Mouse (Mus musculus): ENCODE measurements around the gene Rbbp8nl. TPM values are rescaled to one million over a fixed set of nuclear protein-coding genes. Genes with fewer than 3 reads are reported as not detected.

Rbbp8nl gene
- not detected for total RNA-seq (2021)

DNA sequence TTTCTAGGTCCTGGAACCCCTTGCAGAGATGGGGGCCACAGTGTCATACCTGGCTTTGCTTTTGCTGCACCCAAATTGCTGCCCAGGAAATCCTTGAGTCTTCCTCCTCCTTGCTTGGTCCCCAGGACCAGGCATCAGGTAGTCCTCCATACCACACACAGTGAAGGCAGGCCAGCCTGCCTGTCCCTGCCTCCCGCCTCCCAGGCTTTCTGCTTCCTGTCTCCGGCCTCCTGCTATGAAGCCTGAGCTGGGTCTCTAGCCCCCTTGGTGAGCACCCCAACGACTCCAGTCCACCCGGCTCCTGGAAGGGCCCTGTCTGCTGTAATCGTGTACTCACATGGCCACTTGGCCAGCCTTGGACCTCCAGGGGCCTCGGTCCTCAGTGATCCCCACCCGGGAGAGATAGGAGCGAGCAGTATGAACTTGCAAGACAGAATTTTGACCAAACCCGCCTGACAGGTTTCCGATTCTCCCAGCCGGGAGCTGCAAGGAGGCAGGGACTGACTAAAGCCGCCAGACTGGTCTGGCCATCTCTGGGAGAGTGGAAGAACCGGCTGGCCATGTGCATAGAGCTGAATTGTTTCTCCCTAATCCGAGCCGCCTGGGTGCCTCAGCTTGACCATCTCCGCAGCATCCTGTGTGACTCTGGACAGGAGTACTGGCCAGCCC, at the start of gene Rbbp8nl:
Rbbp8nl (minus strand) TSS at position 440 of the 669 bp plus-strand sequence.
- no peak for DNase-seq (ENCODE audit: low spot score in 2 of 2)
- intact Hi-C loops (cut with DNase I): loop anchor here (5.0 kb wide), 1 partner anchor 128 kb away; no protein-coding TSS in a partner anchor

DNA sequence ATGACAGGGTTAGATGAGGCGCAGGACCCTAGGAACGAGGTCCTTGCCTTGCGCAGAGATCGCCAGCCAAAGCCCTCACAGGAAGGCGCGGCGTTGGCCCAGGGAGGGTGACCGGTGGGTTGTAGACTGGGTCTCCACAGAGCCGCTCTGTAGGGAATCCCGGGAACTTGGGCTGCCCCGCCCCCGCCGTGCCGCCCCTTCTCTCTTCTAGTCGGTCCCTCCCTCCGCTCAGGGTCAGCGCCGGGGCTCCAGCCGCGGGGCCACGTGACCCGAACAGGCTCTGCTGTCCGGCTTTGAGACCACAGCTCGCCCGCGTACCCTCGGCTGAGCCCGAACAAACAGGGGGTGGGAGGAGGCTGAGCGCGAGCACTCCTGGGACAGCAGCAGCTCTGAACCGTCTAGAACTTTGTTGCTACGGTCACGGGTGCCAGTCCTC, 44.9 kb upstream of the Rbbp8nl start, which contains the start of gene Gata5:
Gata5 (minus strand) TSS at position 149 of the 436 bp plus-strand sequence.
- DNase-seq (ENCODE audit: low spot score in 2 of 2): no peak
- intact Hi-C loops (cut with DNase I): no loop called here

DNA sequence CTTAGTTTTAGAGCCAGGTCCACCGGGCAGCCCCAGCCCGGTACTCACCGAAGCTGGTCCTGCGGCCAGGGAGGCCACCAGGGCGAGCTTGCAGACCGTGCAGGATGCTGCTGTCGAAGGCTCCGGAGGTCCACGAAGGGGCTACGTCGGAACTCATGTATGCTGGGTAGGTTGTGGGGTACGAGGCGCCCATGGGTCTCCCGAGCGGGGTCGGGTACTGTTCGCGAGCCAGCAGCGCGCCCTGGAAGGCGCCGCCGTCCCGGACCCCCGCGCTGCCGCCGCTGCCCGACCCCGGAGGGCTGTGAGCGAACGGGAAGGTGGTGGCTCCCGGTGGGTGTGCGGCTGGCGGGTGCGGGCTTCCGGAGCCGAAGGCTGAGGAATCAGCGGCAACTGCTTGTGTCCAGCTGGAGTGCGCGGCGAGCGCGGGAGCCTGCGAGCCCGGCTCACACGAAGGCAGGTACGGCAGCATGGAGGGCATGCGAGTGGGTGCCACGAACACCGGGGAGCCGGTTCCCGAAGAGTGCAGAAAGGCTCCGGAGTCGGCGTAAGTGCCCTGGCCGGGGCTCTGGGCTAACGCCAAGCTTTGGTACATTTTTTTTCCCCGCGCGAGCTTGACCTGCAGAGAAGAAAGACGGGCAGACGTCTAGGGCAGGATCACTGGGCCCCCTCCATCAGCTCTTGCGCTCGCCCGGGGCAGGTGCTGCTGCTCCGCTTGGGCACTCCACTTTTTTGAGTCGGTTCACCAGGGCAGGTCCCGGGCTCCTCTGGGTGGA, 44.3 kb upstream of the Rbbp8nl start:
- intact Hi-C loops (cut with DNase I): no loop called here
- DNase-seq (ENCODE audit: low spot score in 2 of 2): no peak

DNA sequence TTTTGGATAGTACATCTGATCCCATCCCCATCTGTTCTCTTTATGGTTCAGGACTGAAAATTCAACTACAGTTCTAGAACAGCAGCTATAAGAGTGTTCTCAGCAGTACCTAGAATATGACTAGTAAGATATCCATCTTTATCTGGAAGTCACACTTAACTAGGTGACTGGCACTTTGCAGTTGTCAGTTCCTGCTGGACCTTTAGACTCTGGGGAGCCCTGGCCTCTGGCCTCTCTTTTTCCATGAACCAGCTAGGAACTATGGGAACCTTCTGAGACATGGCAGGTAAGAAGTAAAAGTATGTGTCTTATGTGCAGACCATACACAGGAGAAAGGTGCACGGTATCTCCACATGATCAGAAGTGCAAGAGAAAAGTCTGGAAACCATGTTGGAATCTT, 39.8 kb upstream of the Rbbp8nl start:
- no peak for DNase-seq (ENCODE audit: low spot score in 2 of 2)
- intact Hi-C loops (cut with DNase I): no loop called here

DNA sequence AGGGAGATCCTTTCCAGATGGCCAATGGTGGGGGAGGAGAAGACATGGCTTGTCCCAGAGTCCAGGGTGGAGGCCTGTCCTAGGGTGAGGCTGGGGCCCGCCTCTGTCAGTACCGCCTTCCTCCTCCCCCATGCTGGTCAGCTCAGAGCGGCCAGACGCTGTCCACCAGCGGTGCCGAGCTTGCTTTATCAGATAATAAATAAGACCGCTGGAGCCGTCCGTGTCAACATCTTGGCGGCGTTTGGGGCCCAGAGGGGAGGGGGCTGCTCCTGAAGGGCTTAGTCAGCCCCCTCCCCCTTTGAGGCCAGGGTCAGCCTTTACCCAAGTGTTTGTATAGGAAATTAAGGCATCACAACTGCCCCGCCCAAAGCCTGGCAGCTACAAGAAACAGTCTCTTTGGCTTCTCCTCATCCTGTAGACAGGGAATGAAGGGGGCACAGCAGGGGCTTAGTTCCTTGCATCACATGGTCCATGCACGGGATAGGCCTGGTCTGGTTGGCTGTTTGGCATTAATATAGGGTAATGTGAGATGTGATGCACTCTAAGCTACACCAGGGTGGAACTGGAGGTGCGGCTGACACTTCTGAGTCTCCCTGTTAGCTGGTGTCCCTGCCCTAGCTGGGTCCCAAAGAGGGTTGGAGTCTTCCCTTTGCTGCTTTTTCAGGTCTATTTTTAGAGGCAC, 33.1 kb upstream of the Rbbp8nl start:
- intact Hi-C loops (cut with DNase I): no loop called here
- DNase-seq (ENCODE audit: low spot score in 2 of 2): no peak

DNA sequence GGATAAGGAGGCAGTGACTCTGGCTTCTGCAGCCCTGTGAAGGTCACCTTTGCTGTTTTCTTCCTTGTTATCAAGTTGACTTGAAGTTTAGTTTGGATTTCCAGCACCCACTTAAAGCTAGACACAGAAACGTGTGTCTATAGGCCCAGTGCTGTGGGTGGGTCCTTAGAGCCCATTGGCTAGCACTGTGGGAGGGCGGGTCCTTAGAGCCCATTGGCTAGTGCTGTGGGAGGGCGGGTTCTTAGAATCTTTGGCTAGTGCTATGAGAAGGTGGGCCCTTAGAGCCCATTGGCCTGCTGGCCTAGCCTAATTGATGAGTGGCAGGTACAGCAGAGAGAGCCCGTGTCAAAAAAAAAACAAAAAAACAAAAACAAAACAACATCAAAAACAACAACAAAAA, 30.5 kb upstream of the Rbbp8nl start:
- intact Hi-C loops (cut with DNase I): no loop called here
- no peak for DNase-seq (ENCODE audit: low spot score in 2 of 2)

DNA sequence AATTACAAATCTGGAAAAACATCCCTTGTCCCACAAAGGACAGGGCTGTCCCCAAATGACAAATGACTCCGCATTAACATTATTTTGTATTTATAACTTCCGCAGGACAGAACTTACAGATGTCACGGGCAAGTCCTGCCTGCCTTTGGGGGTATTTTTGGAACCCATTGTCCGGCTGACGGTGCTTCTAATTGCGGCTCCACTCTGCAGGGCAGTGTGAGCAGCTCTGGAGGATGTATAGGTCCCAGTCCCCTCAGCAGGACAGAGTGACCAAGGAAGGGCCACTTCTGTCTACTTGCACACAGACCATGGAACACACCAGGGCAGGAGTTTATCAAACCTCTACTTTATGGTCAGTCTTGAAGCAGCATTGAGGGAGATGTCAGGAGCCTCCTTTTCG, 27.9 kb upstream of the Rbbp8nl start:
- no peak for DNase-seq (ENCODE audit: low spot score in 2 of 2)
- intact Hi-C loops (cut with DNase I): no loop called here

DNA sequence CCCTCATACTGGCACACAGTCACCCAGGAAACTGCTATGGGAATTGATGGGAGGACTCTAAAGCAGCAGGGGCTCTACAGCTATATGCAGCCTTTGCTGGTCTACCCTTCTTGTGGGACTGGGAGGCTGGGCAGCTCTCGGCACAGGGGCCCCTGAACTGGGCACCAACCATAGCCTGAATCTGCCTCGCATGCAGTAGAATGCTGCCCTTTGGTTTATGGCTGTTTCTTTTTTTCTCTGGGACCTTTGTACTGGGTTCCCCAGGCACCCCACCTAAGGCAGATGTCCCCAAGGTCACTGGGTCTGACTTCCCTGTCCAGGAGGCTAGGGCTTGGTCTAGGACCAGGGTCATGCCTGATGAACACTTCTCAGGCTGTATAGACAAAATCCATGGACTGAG, 24.6 kb upstream of the Rbbp8nl start:
- intact Hi-C loops (cut with DNase I): no loop called here
- no peak for DNase-seq (ENCODE audit: low spot score in 2 of 2)

DNA sequence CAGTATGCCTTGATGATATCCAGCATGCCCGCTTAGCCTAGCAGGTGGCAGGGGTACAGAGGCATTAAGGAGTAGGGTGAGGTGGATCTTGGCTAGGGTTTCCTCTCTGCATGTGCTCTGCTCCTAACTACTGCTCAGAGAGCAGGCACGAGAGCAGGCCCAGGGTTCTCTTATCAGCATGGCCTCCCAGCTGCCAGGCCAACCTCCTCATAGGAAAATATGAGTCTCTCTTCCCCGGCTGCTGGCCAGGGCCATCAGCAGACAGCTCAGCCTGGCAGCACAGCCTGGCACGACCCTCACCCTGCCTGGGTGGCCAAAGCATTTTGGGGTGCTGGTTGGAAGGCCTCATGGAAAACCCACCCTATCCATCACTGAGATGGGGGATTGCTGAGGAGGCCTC, 21.5 kb upstream of the Rbbp8nl start:
- intact Hi-C loops (cut with DNase I): no loop called here
- DNase-seq (ENCODE audit: low spot score in 2 of 2): no peak

DNA sequence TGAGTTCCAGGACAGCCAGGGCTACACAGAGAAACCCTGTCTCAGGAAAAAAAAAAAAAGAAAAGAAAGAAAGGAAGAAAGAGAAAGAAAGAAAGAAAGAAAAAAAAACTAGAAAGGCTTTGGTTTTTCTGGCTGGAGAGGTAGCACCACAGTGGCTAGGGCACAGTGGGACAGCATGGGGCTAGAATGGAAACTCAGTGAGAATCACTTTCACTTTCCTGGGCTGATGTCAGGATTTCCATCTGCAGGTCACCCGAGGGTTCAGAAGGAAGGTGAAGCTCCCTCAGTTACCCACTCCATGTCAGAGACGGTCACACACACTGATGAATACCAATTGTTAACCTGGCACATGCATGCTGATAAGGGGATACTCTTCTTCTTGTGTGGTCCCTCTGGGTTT, 18.0 kb upstream of the Rbbp8nl start:
- no peak for DNase-seq (ENCODE audit: low spot score in 2 of 2)
- intact Hi-C loops (cut with DNase I): no loop called here

DNA sequence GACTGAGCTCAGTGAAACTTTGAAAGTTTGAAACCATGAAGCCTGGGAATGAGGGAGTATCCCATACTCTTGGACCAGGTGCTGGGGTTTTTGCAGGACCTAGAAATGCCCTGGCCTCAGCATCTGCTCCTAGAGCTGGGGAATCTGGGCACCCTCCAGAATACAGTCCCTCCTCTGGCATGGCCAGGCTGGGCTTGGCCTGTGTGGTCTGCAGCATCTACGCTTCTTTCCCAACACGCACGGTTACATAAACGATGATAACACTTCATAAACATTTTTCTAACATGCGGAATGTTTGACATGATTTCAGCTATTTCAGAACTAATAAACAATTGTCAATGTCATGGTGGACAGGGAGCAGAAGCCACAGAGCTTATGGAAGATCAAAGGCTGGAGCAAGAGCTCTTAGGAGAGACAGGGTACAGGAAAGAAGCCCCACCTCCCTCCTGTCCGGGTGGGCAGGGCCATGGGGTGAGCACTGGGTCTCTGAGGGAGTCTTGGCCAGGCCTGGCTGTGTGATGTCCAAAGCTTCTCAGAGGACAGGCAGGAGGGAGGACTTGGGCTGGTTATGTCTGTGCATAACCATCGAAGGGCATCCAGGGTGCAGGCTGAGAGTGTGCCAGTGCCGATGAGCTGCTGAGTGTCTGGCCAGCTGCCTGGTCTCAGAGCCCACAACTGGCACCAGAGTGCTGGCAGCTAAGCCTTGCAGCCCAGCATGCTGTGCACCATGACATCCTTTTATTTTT, 16.9 kb upstream of the Rbbp8nl start:
- intact Hi-C loops (cut with DNase I): no loop called here

DNA sequence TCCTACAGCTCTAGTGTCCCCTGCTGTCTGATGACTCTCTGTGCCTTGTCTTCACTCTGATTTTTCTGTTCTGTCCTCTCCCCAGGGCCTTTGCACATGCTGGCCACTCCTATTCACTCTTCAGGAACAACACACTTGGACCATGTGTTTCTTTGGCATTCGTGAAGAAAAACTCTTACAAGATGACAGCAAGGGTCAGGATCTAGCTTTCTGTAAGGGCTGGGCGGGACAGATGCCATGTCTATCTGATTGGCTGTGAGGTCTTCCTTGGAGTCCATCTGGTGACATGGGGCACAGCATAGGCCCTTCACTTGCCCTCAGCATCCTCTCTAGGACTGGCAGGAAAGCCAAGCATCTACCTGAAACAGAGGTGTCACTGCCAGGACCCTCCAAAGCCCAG, 16.3 kb upstream of the Rbbp8nl start:
- intact Hi-C loops (cut with DNase I): no loop called here

More for the DNA sequence above, 16.9 kb upstream of the Rbbp8nl start:
- DNase-seq (ENCODE audit: low spot score in 2 of 2): no peak

DNA sequence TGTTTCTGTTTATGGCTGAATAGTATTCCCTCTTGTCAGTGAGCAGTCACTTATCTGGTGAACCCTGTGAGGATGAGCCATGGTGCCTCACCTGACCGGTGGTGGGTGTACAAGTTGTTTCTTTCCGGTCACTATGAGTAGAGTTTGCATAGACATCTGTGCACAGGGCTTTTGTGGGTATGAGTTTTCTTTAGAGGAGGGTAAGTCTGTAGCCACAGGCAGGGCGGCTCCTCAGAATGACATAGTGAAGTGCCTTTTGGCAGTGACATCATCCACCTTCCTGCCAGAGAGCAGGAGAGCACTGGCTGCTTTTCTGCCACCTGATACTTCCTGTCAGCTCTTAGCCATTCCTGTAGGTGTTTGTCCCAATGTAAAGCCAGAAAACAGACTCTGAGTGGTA, 15.8 kb upstream of the Rbbp8nl start:
- no peak for DNase-seq (ENCODE audit: low spot score in 2 of 2)
- intact Hi-C loops (cut with DNase I): no loop called here

More for the DNA sequence above, 16.3 kb upstream of the Rbbp8nl start:
- DNase-seq (ENCODE audit: low spot score in 2 of 2): no peak

DNA sequence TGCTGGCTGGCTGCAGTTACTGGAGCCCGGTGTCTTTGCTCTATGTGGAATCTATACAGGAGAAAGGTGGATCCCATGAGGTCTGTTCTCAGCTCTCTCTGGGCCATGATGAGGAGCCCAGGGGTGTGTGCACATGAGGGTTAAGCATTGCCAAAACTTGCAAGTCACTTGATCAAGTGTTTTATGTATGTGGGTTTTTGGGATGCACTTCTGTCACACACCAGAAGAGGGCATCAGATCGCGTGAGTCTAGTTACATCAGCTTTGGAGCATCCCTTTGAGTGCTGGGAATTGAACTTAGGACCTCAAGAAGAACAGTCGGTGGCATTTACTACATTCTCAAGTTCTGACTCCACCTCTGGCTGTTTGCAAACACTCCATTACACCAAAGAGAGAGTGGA, 14.9 kb upstream of the Rbbp8nl start:
- intact Hi-C loops (cut with DNase I): no loop called here
- DNase-seq (ENCODE audit: low spot score in 2 of 2): no peak

DNA sequence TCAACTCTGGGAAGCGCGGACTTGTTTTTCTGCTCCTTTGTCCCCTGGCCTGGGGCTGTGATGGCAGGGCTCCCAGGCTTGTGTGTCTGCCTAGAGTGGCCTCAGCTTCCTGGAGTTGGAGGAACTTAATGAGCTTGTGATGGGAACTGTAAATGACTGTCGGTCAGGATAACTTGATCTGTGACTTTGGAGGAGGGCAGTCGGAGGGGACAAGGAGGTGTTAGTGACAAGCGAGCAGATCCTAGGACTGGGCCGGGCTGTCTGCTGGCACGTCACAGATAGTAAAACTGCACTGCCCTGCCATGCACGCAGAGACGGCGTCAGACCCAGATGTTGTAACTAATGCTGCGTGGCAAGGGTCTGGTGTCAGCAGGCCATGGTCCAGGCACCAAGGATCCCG, 13.8 kb upstream of the Rbbp8nl start:
- DNase-seq (ENCODE audit: low spot score in 2 of 2): no peak
- intact Hi-C loops (cut with DNase I): no loop called here

DNA sequence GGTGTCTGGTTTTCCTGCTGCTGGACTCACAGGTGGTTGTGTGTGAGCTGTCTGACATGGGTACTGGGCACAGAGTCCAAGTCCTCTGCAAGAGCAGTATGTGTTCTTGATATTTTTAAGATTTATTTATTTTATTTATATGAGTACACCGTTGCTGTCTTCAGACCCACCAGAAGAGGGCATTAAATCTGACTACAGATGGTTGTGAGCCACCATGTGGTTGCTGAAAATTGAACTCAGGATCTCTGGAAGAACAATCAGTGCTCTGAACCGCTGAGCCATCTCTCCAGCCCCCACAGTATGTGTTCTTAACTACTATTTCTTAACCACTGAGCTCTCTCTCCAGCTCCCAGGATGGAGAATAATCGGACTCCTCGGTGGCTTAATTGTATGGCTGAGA, 12.5 kb upstream of the Rbbp8nl start:
- intact Hi-C loops (cut with DNase I): no loop called here
- no peak for DNase-seq (ENCODE audit: low spot score in 2 of 2)

DNA sequence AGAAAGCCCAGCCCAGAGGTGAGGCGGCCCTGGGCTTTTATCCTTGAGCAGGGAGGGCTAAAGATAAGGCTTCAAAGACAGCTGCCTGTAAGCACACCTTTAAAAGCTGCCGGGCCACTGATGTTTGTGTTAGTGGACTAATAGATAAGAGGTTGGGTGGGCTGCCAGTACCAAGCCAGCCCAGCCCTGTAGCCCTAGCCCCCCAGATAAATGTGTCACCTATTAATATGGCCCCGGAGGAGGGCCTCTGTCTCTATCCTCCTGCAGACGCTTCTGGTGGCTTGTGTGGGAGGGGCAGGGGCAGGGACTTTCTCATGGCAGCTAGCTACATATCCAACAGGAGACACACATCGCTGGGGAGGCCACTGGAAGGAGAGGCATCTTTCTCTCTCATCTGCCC, 11.1 kb upstream of the Rbbp8nl start:
- intact Hi-C loops (cut with DNase I): no loop called here
- DNase-seq (ENCODE audit: low spot score in 2 of 2): no peak

DNA sequence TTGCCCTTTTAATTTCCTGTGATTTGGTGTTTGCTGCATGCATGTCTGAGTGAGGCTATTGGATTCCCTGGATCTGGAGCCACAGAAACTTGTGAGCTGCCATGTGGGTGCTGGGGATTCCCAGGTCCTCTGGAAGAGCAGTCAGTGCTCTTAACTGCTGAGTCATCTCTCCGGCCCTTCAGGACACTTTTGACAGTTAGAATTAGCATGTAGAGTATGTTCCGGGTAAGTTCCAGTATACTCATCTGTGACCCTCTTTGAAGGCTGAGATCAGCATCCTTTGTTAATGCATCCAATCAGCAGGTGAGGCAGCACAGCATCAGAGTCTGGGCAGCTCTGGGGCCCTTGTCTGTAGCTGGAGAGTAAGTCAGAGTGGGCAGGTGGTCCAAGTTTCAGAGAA, 10.6 kb upstream of the Rbbp8nl start:
- intact Hi-C loops (cut with DNase I): no loop called here
- no peak for DNase-seq (ENCODE audit: low spot score in 2 of 2)

DNA sequence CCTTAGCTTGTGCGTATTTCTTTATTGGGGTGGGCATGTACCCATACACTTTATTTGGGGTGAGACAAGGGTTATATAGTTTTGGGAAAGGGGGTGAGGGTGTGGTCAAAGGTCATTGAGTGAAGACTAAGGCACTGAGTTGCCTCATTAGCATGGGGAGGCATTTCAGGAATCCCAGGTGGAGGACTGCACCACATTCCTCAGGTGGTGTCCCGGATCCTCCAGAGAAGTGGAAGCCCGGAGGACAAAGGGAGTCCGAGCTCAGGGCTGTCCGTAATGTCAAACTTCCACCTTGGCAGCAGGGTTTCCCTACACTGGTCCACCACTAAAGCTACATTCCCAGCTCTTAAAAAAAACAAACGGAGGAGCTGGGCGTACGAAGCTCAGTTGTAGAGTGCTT, 3.2 kb upstream of the Rbbp8nl start:
- DNase-seq (ENCODE audit: low spot score in 2 of 2): no peak
- intact Hi-C loops (cut with DNase I): loop anchor here (5.0 kb wide), 1 partner anchor 124 kb away; no protein-coding TSS in a partner anchor

DNA sequence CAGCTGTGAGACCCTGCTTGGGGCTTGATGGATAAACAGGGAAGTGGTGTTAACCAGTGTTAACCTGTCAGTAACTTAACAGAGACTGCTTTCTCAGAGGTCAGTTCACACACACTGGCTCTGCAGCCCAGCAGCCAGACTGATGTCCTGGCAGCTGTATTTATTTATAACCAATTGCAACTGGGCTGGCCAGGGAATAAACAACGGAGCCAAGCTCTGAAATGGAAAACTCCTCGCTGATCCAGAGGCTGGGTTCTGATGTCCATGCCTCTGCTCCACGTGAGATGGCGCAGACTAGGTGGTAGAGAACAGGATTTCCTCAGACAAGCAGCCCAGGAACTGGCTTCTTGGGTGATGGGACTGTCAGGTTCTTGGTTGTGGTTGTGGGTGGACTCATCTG, 2.3 kb upstream of the Rbbp8nl start:
- intact Hi-C loops (cut with DNase I): loop anchor here (5.0 kb wide), 1 partner anchor 125 kb away; no protein-coding TSS in a partner anchor
- no peak for DNase-seq (ENCODE audit: low spot score in 2 of 2)
